Mouse (Mus musculus): ENCODE measurements around the gene Gm37240. TPM values are rescaled to one million over a fixed set of nuclear protein-coding genes. Genes with fewer than 3 reads are reported as not detected.

Gene Gm37240
- polyA plus RNA-seq, 1 experiment from 2014 or later: 14.9 TPM

GRCm38 (mm10) chr3:85246131-85246530 is 641.2 kb downstream of the Gm37240 start:
- H3K9ac ChIP-seq: no peak overlapping the region
- no peaks in the 10 kb centered on the region for H3K9me3 ChIP-seq
- no peak overlapping the region for H3K4me2 ChIP-seq
- H3K27ac ChIP-seq: no peak overlapping the region
- ATAC-seq (ENCODE audit: insufficient number of reproducible peaks, low FRiP score, low TSS enrichment, low read depth): no peak
- H3K4me3 ChIP-seq: no peak overlapping the region
- no peaks in the 10 kb centered on the region for H3K27me3 ChIP-seq
- H3K36me3 ChIP-seq: no peaks in the 10 kb centered on the region
- H3K4me1 ChIP-seq: no peaks in the 10 kb centered on the region
- 48% methylated on average over 3 of the region's 3 CpGs for WGBS

DNA sequence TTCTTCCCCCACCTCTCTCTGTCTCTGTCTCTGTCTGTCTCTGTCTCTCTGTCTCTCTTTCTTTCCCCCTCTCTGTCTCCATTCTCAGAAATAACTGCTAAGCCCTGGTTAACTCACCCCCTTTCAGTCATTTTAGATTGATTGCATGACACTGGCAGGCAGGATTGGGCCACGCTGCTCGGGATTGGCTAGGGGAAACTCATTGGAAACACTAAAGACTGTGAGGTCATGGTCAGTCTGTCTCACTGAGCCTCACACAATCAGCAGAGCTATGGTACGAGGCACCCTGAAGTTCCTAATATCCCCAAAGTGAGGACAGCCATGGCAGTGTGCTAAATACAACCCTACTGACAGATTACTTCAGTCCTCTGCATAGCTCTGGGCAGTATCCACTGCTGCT is 650.8 kb downstream of the Gm37240 start:
- H3K9ac ChIP-seq: no peak overlapping the region
- no peaks in the 10 kb centered on the region for H3K36me3 ChIP-seq
- H3K27ac ChIP-seq: no peak overlapping the region
- 63% methylated on average over 3 of the region's 3 CpGs for WGBS
- H3K9me3 ChIP-seq: no peaks in the 10 kb centered on the region
- no peak overlapping the region for H3K4me2 ChIP-seq
- no peak for ATAC-seq (ENCODE audit: insufficient number of reproducible peaks, low FRiP score, low TSS enrichment, low read depth)
- no peaks in the 10 kb centered on the region for H3K27me3 ChIP-seq
- H3K4me3 ChIP-seq: no peak overlapping the region
- H3K4me1 ChIP-seq: no peaks in the 10 kb centered on the region

- Histone ChIP-seq H3K27ac (no peak overlapping the region), H3K36me3 (no peaks in the 10 kb centered on the region), H3K27me3 (no peaks in the 10 kb centered on the region), H3K9ac (no peak overlapping the region), H3K4me3 (no peak overlapping the region), H3K4me2 (no peak overlapping the region), H3K9me3 (no peaks in the 10 kb centered on the region), H3K4me1 (no peaks in the 10 kb centered on the region)
- 31% methylated on average over 6 of the region's 6 CpGs for WGBS
- no peak for ATAC-seq (ENCODE audit: insufficient number of reproducible peaks, low FRiP score, low TSS enrichment, low read depth)
Observed at GRCm38 (mm10) chr3:85232846-85233245, 654.5 kb downstream of the Gm37240 start.

- H3K27me3 ChIP-seq: no peaks in the 10 kb centered on the region
- H3K4me2 ChIP-seq: no peak overlapping the region
- H3K27ac ChIP-seq: no peak overlapping the region
- ATAC-seq (ENCODE audit: insufficient number of reproducible peaks, low FRiP score, low TSS enrichment, low read depth): no peak
- WGBS: 81% methylated on average over 5 of the region's 5 CpGs
- no peak overlapping the region for H3K9ac ChIP-seq
- H3K4me3 ChIP-seq: no peak overlapping the region
- no peaks in the 10 kb centered on the region for H3K36me3 ChIP-seq
- H3K4me1 ChIP-seq: no peaks in the 10 kb centered on the region
- H3K9me3 ChIP-seq: no peaks in the 10 kb centered on the region
Observed at GRCm38 (mm10) chr3:85222046-85222445, 665.3 kb downstream of the Gm37240 start.

GRCm38 (mm10) chr3:85214926-85215325 is 672.4 kb downstream of the Gm37240 start:
- no peak for ATAC-seq (ENCODE audit: insufficient number of reproducible peaks, low FRiP score, low TSS enrichment, low read depth)
- Histone ChIP-seq H3K9ac (no peak overlapping the region), H3K4me3 (no peak overlapping the region), H3K27me3 (no peaks in the 10 kb centered on the region), H3K9me3 (no peaks in the 10 kb centered on the region), H3K4me1 (peaks cover 8% of the 10 kb centered on the region; the same call in 1 of the 2 replicates), H3K4me2 (no peak overlapping the region), H3K27ac (no peak overlapping the region), H3K36me3 (no peaks in the 10 kb centered on the region)
- WGBS: 76% methylated on average over 5 of the region's 5 CpGs

- H3K27me3 ChIP-seq: no peaks in the 10 kb centered on the region
- H3K4me3 ChIP-seq: no peak overlapping the region
- no peaks in the 10 kb centered on the region for H3K9me3 ChIP-seq
- H3K36me3 ChIP-seq: no peaks in the 10 kb centered on the region
- H3K27ac ChIP-seq: no peak overlapping the region
- H3K4me2 ChIP-seq: no peak overlapping the region
- no peak overlapping the region for H3K9ac ChIP-seq
- peaks cover 8% of the 10 kb centered on the region; the same call in 1 of the 2 replicates for H3K4me1 ChIP-seq
- 51% methylated on average over 9 of the region's 9 CpGs for WGBS
- no peak for ATAC-seq (ENCODE audit: insufficient number of reproducible peaks, low FRiP score, low TSS enrichment, low read depth)
Observed at GRCm38 (mm10) chr3:85212751-85213350, 674.5 kb downstream of the Gm37240 start.

GRCm38 (mm10) chr3:85209887-85210844 is 677.2 kb downstream of the Gm37240 start:
- Histone ChIP-seq H3K4me2 (no peak overlapping the region), H3K36me3 (no peaks in the 10 kb centered on the region), H3K9ac (no peak overlapping the region), H3K27ac (no peak overlapping the region), H3K9me3 (no peaks in the 10 kb centered on the region), H3K4me3 (no peak overlapping the region), H3K27me3 (no peaks in the 10 kb centered on the region), H3K4me1 (peaks cover 8% of the 10 kb centered on the region; the same call in 1 of the 2 replicates)
- ATAC-seq (ENCODE audit: insufficient number of reproducible peaks, low FRiP score, low TSS enrichment, low read depth): no peak
- 64% methylated on average over 17 of the region's 17 CpGs for WGBS

GRCm38 (mm10) chr3:85206475-85206874 is 680.8 kb downstream of the Gm37240 start:
- H3K9ac ChIP-seq: no peak overlapping the region
- H3K27ac ChIP-seq: no peak overlapping the region
- 84% methylated on average over 7 of the region's 7 CpGs for WGBS
- no peaks in the 10 kb centered on the region for H3K36me3 ChIP-seq
- H3K4me3 ChIP-seq: no peak overlapping the region
- no peaks in the 10 kb centered on the region for H3K27me3 ChIP-seq
- ATAC-seq (ENCODE audit: insufficient number of reproducible peaks, low FRiP score, low TSS enrichment, low read depth): no peak
- no peaks in the 10 kb centered on the region for H3K9me3 ChIP-seq
- no peak overlapping the region for H3K4me2 ChIP-seq
- no peaks in the 10 kb centered on the region for H3K4me1 ChIP-seq

- Histone ChIP-seq H3K27ac (no peak overlapping the region), H3K4me2 (no peak overlapping the region), H3K9ac (no peak overlapping the region), H3K9me3 (no peaks in the 10 kb centered on the region), H3K36me3 (no peaks in the 10 kb centered on the region), H3K27me3 (no peaks in the 10 kb centered on the region), H3K4me3 (no peak overlapping the region), H3K4me1 (no peaks in the 10 kb centered on the region)
- ATAC-seq (ENCODE audit: insufficient number of reproducible peaks, low FRiP score, low TSS enrichment, low read depth): no peak
- 82% methylated on average over 4 of the region's 4 CpGs for WGBS
Observed at GRCm38 (mm10) chr3:85205911-85206310, 681.4 kb downstream of the Gm37240 start.

- Histone ChIP-seq H3K4me1 (no peaks in the 10 kb centered on the region), H3K27me3 (no peaks in the 10 kb centered on the region), H3K4me2 (no peak overlapping the region), H3K9me3 (no peaks in the 10 kb centered on the region), H3K4me3 (no peak overlapping the region), H3K9ac (no peak overlapping the region), H3K36me3 (no peaks in the 10 kb centered on the region), H3K27ac (no peak overlapping the region)
- 43% methylated on average over 9 of the region's 9 CpGs for WGBS
- ATAC-seq (ENCODE audit: insufficient number of reproducible peaks, low FRiP score, low TSS enrichment, low read depth): no peak
Observed at GRCm38 (mm10) chr3:85203659-85204058, 683.7 kb downstream of the Gm37240 start.

DNA sequence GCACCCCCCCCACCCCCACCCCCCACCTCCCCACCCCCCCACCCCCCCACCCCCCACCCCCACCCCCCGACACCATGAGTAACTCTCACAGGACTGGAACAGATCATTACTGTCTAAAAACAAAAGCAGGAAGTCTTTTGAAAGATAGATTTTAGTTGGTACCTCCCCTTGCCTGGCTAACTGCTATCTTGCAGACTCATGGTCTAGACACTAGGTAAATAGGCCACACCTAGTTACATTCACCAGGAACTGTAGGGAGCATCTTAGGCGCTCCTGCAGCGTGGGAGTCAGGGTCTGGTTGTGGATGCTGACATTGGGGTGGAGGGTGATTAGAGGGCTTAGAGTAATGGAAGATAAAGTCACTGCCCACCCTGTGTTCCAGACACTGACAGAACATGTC is 684.6 kb downstream of the Gm37240 start:
- Histone ChIP-seq H3K4me3 (no peak overlapping the region), H3K4me2 (no peak overlapping the region), H3K27ac (no peak overlapping the region), H3K27me3 (no peaks in the 10 kb centered on the region), H3K4me1 (no peaks in the 10 kb centered on the region), H3K36me3 (no peaks in the 10 kb centered on the region), H3K9me3 (no peaks in the 10 kb centered on the region), H3K9ac (no peak overlapping the region)
- WGBS: 68% methylated on average over 3 of the region's 3 CpGs
- no peak for ATAC-seq (ENCODE audit: insufficient number of reproducible peaks, low FRiP score, low TSS enrichment, low read depth)

- no peak overlapping the region for H3K9ac ChIP-seq
- no peaks in the 10 kb centered on the region for H3K27me3 ChIP-seq
- H3K4me1 ChIP-seq: no peaks in the 10 kb centered on the region
- 81% methylated on average over 4 of the region's 4 CpGs for whole genome bisulfite sequencing
- no peak overlapping the region for H3K27ac ChIP-seq
- H3K4me3 ChIP-seq: no peak overlapping the region
- H3K9me3 ChIP-seq: no peaks in the 10 kb centered on the region
- H3K4me2 ChIP-seq: no peak overlapping the region
- ATAC-seq (ENCODE audit: insufficient number of reproducible peaks, low FRiP score, low TSS enrichment, low read depth): no peak
- H3K36me3 ChIP-seq: no peaks in the 10 kb centered on the region
Observed at GRCm38 (mm10) chr3:85201785-85202184, 685.5 kb downstream of the Gm37240 start.

All from limb, embryonic 15.5 days (tissue).